Mouse (Mus musculus) CD4-positive helper T cell, adult 2 months (primary cell): Measurements from ENCODE around the gene Dbil5.

Experiments used
- DNase-seq: peaks from one replicate; pipeline ENCODE4 v3.0.0-alpha.2; 2012; ENCODE audit warnings: low read depth, missing footprints, low spot score

The Dbil5 gene

GRCm38 (mm10) chr11:76225051-76225450 lies 7.6 kb downstream of the Dbil5 start:
- DNase-seq = no peak

- no peak for DNase-seq
These were observed 18.7 kb downstream of the Dbil5 start for GRCm38 (mm10) chr11:76236136-76236535.

- no peak for DNase-seq
These were observed 22.3 kb downstream of the Dbil5 start for GRCm38 (mm10) chr11:76239750-76240149.

GRCm38 (mm10) chr11:76242901-76243810 lies 25.7 kb downstream of the Dbil5 start, which contains the start of the genes Mrm3 and Glod4:
TSS of gene Mrm3 (plus strand) at chr11:76243715.
TSS of gene Glod4 (minus strand) at chr11:76243725.
- DNase-seq = peak; percentile 90

GRCm38 (mm10) chr11:76243811-76244546 lies 26.6 kb downstream of the Dbil5 start:
- DNase-seq = no peak

GRCm38 (mm10) chr11:76246439-76246838 lies 29.0 kb downstream of the Dbil5 start:
- DNase-seq = no peak

- DNase-seq = no peak
These were observed 29.8 kb downstream of the Dbil5 start for GRCm38 (mm10) chr11:76247239-76247638.

- DNase-seq = no peak
These were observed 34.6 kb downstream of the Dbil5 start for GRCm38 (mm10) chr11:76252036-76252435.

- DNase-seq = peak; percentile 81
These were observed 35.9 kb downstream of the Dbil5 start for GRCm38 (mm10) chr11:76253145-76253917.

- no peak for DNase-seq
These were observed 36.5 kb downstream of the Dbil5 start for GRCm38 (mm10) chr11:76253918-76254264.

- DNase-seq = no peak
These were observed 38.1 kb downstream of the Dbil5 start for GRCm38 (mm10) chr11:76255431-76256001.

GRCm38 (mm10) chr11:76256129-76256528 lies 38.7 kb downstream of the Dbil5 start:
- DNase-seq = no peak

GRCm38 (mm10) chr11:76257386-76257785 lies 40.0 kb downstream of the Dbil5 start:
- no peak for DNase-seq

GRCm38 (mm10) chr11:76258511-76258910 lies 41.1 kb downstream of the Dbil5 start:
- DNase-seq = no peak

GRCm38 (mm10) chr11:76260208-76261050 lies 43.0 kb downstream of the Dbil5 start:
- no peak for DNase-seq

GRCm38 (mm10) chr11:76261224-76261623 lies 43.8 kb downstream of the Dbil5 start:
- DNase-seq = peak; percentile 70

- DNase-seq = no peak
These were observed 45.4 kb downstream of the Dbil5 start for GRCm38 (mm10) chr11:76262611-76263351.

- no peak for DNase-seq
These were observed 50.1 kb downstream of the Dbil5 start for GRCm38 (mm10) chr11:76267550-76267949.

GRCm38 (mm10) chr11:76268001-76268459 lies 50.6 kb downstream of the Dbil5 start:
- no peak for DNase-seq
